In the genomic region with DNA sequence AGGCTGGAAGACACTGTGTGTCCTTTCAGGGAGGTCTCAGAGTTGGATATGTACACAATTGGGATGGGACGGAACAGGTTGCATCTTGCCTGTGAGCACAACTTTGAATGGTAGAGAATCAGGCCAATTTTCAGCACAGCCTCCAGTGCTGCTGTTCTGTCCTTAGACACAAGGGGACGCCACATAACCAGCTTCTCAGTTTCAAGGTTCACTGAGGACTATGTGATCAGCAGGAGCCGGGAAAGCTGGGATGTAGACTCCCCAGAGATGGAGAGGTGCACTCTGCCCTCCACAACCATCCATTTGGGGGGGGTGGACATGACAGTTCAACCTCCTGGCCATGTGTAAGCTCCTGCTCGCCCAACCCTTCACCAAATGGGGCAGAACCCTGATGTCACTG, we compare ENCODE assay signal across 9 mouse cellular contexts. TPM values are rescaled to one million over a fixed set of nuclear protein-coding genes. Genes with fewer than 3 reads are reported as not detected.
DNase-seq lines count a peak whose midpoint lies in the region; ATAC-seq and TF ChIP-seq lines count a peak whose summit lies in the region.
"Had no signal": no experiment of that assay in that cellular context is flagged by ENCODE, and none has a peak within 500 bp of the region (broad histone marks: within the 10 kb centered on the region; RNA-seq: fewer than 3 reads in every experiment).

No protein-coding gene starts in this region.

- H3K36me3 ChIP-seq in midbrain, embryonic 10.5 days, result no peaks in the 10 kb centered on the region
- no peaks in the 10 kb centered on the region for H3K36me3 ChIP-seq in midbrain, embryonic 16.5 days (ENCODE audit: control insufficient read depth, insufficient read depth, low read length)
- H3K36me3 ChIP-seq: midbrain, embryonic 12.5 days had no signal

- H3K27ac ChIP-seq in midbrain, embryonic 10.5 days (replicated peaks), result no peak overlapping the region
- H3K27ac ChIP-seq in midbrain, embryonic 16.5 days (ENCODE audit: low read length), result no peak overlapping the region
- H3K27ac ChIP-seq: midbrain, embryonic 12.5 days had no signal

- H3K4me1 ChIP-seq in midbrain, embryonic 10.5 days, result peaks cover 7% of the 10 kb centered on the region
- H3K4me1 ChIP-seq in midbrain, embryonic 16.5 days (ENCODE audit: control insufficient read depth, insufficient read depth, low read length), result peaks cover 8% of the 10 kb centered on the region
- peaks cover 7% of the 10 kb centered on the region for H3K4me1 ChIP-seq in lung, adult 2 months (ENCODE audit: control insufficient read depth, insufficient read depth, low read length)

- peak; percentile 29; the same call in 1 of the 2 replicates for TF ChIP-seq CTCF in lung, adult 2 months (IDR thresholded peaks at IDR 0.05; ENCODE audit: insufficient read depth, low read length)

- H3K27me3 ChIP-seq in midbrain, embryonic 10.5 days (ENCODE audit: low read depth, poor library complexity, severe bottlenecking), result peaks cover 4% of the 10 kb centered on the region; the same call in 1 of the 2 replicates
- no peaks in the 10 kb centered on the region for H3K27me3 ChIP-seq in midbrain, embryonic 16.5 days (ENCODE audit: control insufficient read depth, insufficient read depth, low read depth, low read length)

- H3K4me2 ChIP-seq in midbrain, embryonic 16.5 days (ENCODE audit: low read length), result no peak overlapping the region
- H3K4me2 ChIP-seq: midbrain, embryonic 12.5 days had no signal

- H3K9me3 ChIP-seq in midbrain, embryonic 10.5 days (replicated peaks), result no peaks in the 10 kb centered on the region
- H3K9me3 ChIP-seq in midbrain, embryonic 16.5 days (replicated peaks; ENCODE audit: control insufficient read depth, low read length, poor library complexity, severe bottlenecking), result no peaks in the 10 kb centered on the region
- H3K9me3 ChIP-seq: midbrain, embryonic 12.5 days had no signal

- no peak for TF ChIP-seq POLR2A in lung, adult 2 months (IDR thresholded peaks at IDR 0.05; ENCODE audit: borderline replicate concordance, extremely low read depth, low read depth, low read length)

- no peak overlapping the region for H3K9ac ChIP-seq in midbrain, embryonic 16.5 days (ENCODE audit: low read depth, low read length)
- H3K9ac ChIP-seq: midbrain, embryonic 12.5 days had no signal

- WGBS in midbrain, embryonic 10.5 days, result 50% methylated on average over 4 of the region's 4 CpGs
- WGBS in midbrain, embryonic 16.5 days, result 40% methylated on average over 4 of the region's 4 CpGs
- WGBS in lung, adult 2 months, result 57% methylated on average over 4 of the region's 4 CpGs

- DNase-seq in cerebellum, adult 11 months, result peak; percentile 72
- DNase-seq in midbrain, embryonic 10.5 days (ENCODE audit: low spot score), result peak; percentile 28
- peak; percentile 80 for DNase-seq in cerebellum, adult 9-10 months
- peak; percentile 77 for DNase-seq in heart, postnatal 4 days
- DNase-seq in lung, adult 2 months, result peak; percentile 45
- peak; percentile 88 for DNase-seq in right cerebral cortex, postnatal 4 days

- ATAC-seq in cerebellum, adult (ENCODE audit: insufficient number of reproducible peaks, low FRiP score, low TSS enrichment), result no peak
- no peak for ATAC-seq in midbrain, embryonic 16.5 days

- no peak overlapping the region for H3K4me3 ChIP-seq in midbrain, embryonic 10.5 days
- no peak overlapping the region for H3K4me3 ChIP-seq in midbrain, embryonic 16.5 days (ENCODE audit: low read depth, low read length)
- no peak overlapping the region for H3K4me3 ChIP-seq in lung, adult 2 months (replicated peaks; ENCODE audit: extremely low read depth, low read depth, low read length)
- H3K4me3 ChIP-seq: midbrain, embryonic 12.5 days had no signal

RNA-seq across cellular contexts. Expression of a gene that starts 10.5 kb away (rescaled TPM):
- 0.23 and 0.66 TPM in 2 replicates for polyA plus RNA-seq in midbrain, embryonic 10.5 days (2016; fragmentation: Nextera tagmentation; extraction: Ambion mirVana)
- 17.9 and 20.6 TPM in 2 replicates for polyA plus RNA-seq in midbrain, embryonic 16.5 days (2015; fragmentation: Nextera tagmentation; extraction: Ambion mirVana)
- not detected for total RNA-seq in heart, postnatal 4 days (2021)
- polyA plus RNA-seq in lung, adult 2 months (2012; rRNA removed), result 0.35 and 0.38 TPM in 2 replicates

RNA-seq across cellular contexts. Expression of a gene that starts 16.4 kb away (rescaled TPM):
- polyA plus RNA-seq in midbrain, embryonic 10.5 days (2016; fragmentation: Nextera tagmentation; extraction: Ambion mirVana), result 0.83 and 1.8 TPM in 2 replicates
- polyA plus RNA-seq in midbrain, embryonic 16.5 days (2015; fragmentation: Nextera tagmentation; extraction: Ambion mirVana), result 10.8 and 14.3 TPM in 2 replicates
- total RNA-seq in heart, postnatal 4 days (2021), result under 1 TPM in 1 of 2 experiments, not detected in 1; 0.61 TPM
- 8.5 and 8.8 TPM in 2 replicates for polyA plus RNA-seq in lung, adult 2 months (2012; rRNA removed)

RNA-seq across cellular contexts. Expression of a gene that starts 45.9 kb away (rescaled TPM):
- 164 and 189 TPM in 2 replicates for polyA plus RNA-seq in midbrain, embryonic 10.5 days (2016; fragmentation: Nextera tagmentation; extraction: Ambion mirVana)
- polyA plus RNA-seq in midbrain, embryonic 16.5 days (2015; fragmentation: Nextera tagmentation; extraction: Ambion mirVana), result 722 and 817 TPM in 2 replicates
- total RNA-seq in heart, postnatal 4 days (2021), result 10 to 100 TPM; 28.5 to 29.6 TPM
- 19.8 and 31.7 TPM in 2 replicates for polyA plus RNA-seq in lung, adult 2 months (2012; rRNA removed)

Comparison
In these comparisons a context has a peak if more than half of its experiments do, and no peak if none do; other contexts are left out.
1. RNA of a gene that starts 10.5 kb away (polyA plus RNA-seq): 17.9 to 20.6 TPM in midbrain, embryonic 16.5 days; 0.35 to 0.38 TPM in lung, adult 2 months and 0.23 to 0.66 TPM in midbrain, embryonic 10.5 days; every median in the first group is over 10 times any median in the second.
2. DNase-seq: peak in every context shown above with its lines; median percentile 88 in right cerebral cortex, postnatal 4 days; 80 in cerebellum, adult 9-10 months; 77 in heart, postnatal 4 days; 72 in cerebellum, adult 11 months; 45 in lung, adult 2 months; 28 in midbrain, embryonic 10.5 days.